Mouse (Mus musculus) hindbrain, embryonic 15.5 days (tissue): Measurements from ENCODE around the gene Utp6. TPM values are rescaled to one million over a fixed set of nuclear protein-coding genes. Genes with fewer than 3 reads are reported as not detected.
A peak's percentile ranks its signal among the peaks of the same experiment; 100 is the strongest.
"Not testable (repeated sequence)": the region's sequence is repeated elsewhere in the genome, so short reads cannot be mapped to it uniquely, and the experiment has no call there.

ENCODE experiments used
- ATAC-seq: fragments of 200-750 bp; cut with Nextera tagmentation; 2 replicates; pipeline ENCODE4 v1.8.0; 2017; ENCODE audit warnings: low read depth, moderate number of reproducible peaks, moderate TSS enrichment; ENCODE audit not compliant: low FRiP score
- H3K27ac ChIP-seq: fragments of 300-500 bp; sonication (generic); replicated peaks from 2 replicates; pipeline ENCODE4 v1.5.1; 2015; ENCODE audit warnings: mild to moderate bottlenecking, inconsistent platforms
- H3K27me3 ChIP-seq: fragments of 300-500 bp; sonication (generic); 2 replicates; pipeline ENCODE4 v1.6.1; 2015; ENCODE audit warnings: control low read depth, inconsistent platforms
- H3K36me3 ChIP-seq: fragments of 300-500 bp; sonication (generic); 2 replicates; pipeline ENCODE4 v1.6.1; 2015; ENCODE audit warnings: control low read depth, inconsistent platforms
- H3K4me1 ChIP-seq: fragments of 300-500 bp; sonication (generic); replicated peaks from 2 replicates; pipeline ENCODE4 v1.6.1; 2015; ENCODE audit warnings: control low read depth, inconsistent platforms
- H3K4me2 ChIP-seq: fragments of 300-500 bp; sonication (generic); 2 replicates; pipeline ENCODE4 v1.6.1; 2015; ENCODE audit warnings: moderate library complexity, mild to moderate bottlenecking, inconsistent platforms
- H3K4me3 ChIP-seq: fragments of 300-500 bp; sonication (generic); 2 replicates; pipeline ENCODE4 v1.5.1; 2015; ENCODE audit warnings: mild to moderate bottlenecking, inconsistent platforms
- H3K9ac ChIP-seq: fragments of 300-500 bp; sonication (generic); 2 replicates; pipeline ENCODE4 v1.6.1; 2015; ENCODE audit warnings: inconsistent platforms
- H3K9me3 ChIP-seq: fragments of 300-500 bp; sonication (generic); 2 replicates; pipeline ENCODE4 v1.6.1; 2016; ENCODE audit warnings: control low read depth, inconsistent platforms
- WGBS: fragments of 180-500 bp; shearing (Covaris S2); methylation state at CpG from one replicate; pipeline ENCODE4 v1.1.7; 2015; 5-methylcytosine and 5-hydroxymethylcytosine counted together
- polyA plus RNA-seq: library from polyadenylated mRNA; unstranded; fragments of >200 nt; fragmentation: Nextera tagmentation; extraction: Ambion mirVana; gene quantifications from 2 replicates; pipeline ENCODE4 v1.2.1, GENCODE M21; 2015

Gene Utp6
- polyA plus RNA-seq = 37.0 and 37.1 TPM in 2 replicates

DNA sequence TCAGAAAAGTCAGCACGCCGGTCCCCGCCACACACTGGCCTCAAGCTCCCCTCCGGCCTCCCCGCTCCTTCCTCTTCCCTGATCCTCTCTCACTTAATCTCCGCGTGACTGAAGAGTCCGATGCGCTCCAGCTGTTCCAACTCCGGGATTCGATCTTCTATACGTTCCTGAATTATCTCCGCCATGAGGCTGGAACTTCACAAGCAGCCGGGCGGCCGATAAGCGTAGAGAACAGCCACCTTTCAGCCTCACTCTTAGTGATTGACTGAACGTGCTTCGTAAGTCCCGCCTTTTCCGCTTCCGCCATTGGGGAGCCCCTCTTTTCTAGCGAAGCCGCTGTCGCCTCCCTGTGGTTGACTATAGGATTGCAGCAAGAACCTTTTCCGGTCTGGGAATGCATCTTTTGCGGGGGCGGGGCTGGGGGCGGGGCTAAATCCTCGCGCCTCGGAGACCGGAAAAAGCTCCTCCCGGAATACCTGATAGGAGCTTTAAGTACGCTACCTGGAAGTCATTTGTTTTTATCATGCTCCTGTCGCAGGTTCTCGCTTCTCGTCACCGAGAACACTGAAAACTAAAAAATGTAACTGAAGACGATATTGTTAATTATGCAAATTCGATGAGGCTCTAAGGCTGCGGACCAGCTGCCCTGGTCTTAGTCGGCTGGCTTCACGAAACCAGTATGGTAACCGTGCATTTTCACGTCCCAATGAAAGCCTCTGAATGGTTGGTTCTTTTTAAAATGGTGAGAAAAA, at the start of gene Utp6:
Gene Utp6, minus strand, starts transcription at position 266 of the 752 bp plus-strand sequence.
- H3K9ac ChIP-seq = peak within 1 kb of the TSS; percentile 55
- ATAC-seq = peak; percentile 96
- H3K4me3 ChIP-seq = peak within 1 kb of the TSS; percentile 68
- H3K4me2 ChIP-seq = peak within 1 kb of the TSS; percentile 76
- H3K9me3 ChIP-seq = no peaks in the 10 kb centered on the region
- under 1% methylated on average over 46 of the region's 46 CpGs for WGBS
- 0 out of 2 replicates have a peak, but pooled peaks cover 2% of the 10 kb centered on the region for H3K27me3 ChIP-seq
- H3K27ac ChIP-seq = peak within 1 kb of the TSS; percentile 59
- peaks cover 18% of the 10 kb centered on the region for H3K36me3 ChIP-seq
- H3K4me1 ChIP-seq = peaks cover 9% of the 10 kb centered on the region

DNA sequence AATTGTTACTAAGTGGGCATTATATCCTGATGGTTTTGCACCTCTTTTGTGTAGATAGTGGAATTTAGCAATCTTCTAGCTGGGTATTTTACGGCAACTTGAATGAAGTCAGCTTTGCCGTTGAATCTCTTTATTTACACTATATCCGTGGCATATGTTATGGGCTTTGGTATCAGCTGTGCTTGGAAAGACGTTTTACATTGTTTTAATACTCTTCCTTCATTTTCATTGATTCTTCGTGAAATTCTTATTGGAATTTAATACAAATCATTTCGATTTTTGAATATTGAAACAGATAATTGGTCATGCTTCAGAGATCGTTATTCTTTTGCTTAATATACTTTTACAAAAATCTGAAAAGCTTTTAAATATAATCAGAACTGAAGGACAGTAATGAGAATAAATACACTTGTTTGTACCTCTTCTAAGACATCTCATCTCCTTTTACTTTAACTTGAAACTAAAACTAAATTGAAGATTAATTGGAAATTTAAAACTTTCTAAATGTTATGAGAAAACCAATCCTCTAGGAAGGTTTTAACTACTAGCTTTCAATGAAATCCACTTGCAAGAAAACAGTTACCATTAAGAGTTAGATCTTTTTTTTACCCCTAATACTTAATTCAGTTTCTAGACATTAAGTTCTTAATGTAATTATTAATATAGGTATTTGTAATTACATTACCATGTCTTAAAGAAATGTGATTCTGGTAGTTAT, 32.2 kb upstream of the Utp6 start:
- peaks cover 7% of the 10 kb centered on the region; the same call in 1 of the 2 replicates for H3K4me1 ChIP-seq
- H3K36me3 ChIP-seq = peaks cover 9% of the 10 kb centered on the region
- 4% methylated on average over 7 of the region's 7 CpGs for WGBS
- H3K9me3 ChIP-seq = no peaks in the 10 kb centered on the region
- peak overlapping the region; percentile 97 for H3K4me3 ChIP-seq
- H3K9ac ChIP-seq = peak overlapping the region; percentile 92
- H3K27ac ChIP-seq = no peak overlapping the region
- H3K4me2 ChIP-seq = peak overlapping the region; percentile 75
- ATAC-seq = no peak
- H3K27me3 ChIP-seq = no peaks in the 10 kb centered on the region

DNA sequence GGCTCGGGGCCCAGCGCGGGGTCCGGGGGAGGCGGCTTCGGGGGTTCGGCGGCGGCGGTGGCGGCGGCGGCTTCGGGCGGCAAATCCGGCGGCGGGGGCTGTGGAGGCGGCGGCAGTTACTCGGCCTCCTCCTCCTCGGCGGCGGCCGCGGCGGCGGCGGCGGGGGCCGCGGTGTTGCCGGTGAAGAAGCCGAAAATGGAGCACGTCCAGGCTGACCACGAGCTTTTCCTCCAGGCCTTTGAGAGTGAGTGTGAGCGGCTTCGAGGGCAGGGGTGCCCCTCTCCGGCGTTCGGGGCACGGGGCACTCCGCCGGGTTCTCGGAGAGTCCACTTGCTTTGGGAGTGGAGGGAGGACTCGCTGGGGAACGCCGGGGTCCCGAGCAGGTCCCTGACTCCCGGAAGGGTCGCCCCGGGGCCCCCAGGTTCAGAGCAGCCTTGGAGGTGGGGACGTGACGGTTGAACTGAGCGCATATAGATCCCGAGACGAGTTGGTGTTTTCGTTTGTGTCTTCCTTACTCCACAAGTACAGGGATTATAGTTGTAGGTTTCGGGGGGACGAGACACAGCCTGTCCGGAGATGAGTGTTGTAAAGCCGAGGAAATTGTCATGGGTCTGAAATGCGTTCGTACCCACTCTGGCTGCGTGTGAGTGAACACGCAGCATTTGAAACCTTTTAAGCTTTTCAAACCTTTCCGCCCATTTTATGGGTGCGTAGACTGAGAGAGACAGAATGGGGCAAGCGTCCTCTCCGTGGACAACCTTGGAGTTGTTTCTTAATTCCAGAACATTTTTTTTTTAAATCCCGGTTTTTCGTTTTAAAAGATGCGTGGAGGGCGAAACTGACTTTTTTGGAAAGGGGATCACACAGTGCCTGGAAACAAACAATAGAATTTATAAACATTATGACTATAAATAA, 31.4 kb upstream of the Utp6 start:
- Histone ChIP-seq H3K4me3 (peak overlapping the region; percentile 97), H3K4me1 (peaks cover 7% of the 10 kb centered on the region; the same call in 1 of the 2 replicates), H3K27ac (peak overlapping the region; percentile 98), H3K27me3 (no peaks in the 10 kb centered on the region), H3K4me2 (peak overlapping the region; percentile 75), H3K36me3 (peaks cover 9% of the 10 kb centered on the region), H3K9me3 (no peaks in the 10 kb centered on the region), H3K9ac (peak overlapping the region; percentile 92)
- WGBS = under 1% methylated on average over 59 of the region's 74 CpGs
- peak; percentile 72 for ATAC-seq

DNA sequence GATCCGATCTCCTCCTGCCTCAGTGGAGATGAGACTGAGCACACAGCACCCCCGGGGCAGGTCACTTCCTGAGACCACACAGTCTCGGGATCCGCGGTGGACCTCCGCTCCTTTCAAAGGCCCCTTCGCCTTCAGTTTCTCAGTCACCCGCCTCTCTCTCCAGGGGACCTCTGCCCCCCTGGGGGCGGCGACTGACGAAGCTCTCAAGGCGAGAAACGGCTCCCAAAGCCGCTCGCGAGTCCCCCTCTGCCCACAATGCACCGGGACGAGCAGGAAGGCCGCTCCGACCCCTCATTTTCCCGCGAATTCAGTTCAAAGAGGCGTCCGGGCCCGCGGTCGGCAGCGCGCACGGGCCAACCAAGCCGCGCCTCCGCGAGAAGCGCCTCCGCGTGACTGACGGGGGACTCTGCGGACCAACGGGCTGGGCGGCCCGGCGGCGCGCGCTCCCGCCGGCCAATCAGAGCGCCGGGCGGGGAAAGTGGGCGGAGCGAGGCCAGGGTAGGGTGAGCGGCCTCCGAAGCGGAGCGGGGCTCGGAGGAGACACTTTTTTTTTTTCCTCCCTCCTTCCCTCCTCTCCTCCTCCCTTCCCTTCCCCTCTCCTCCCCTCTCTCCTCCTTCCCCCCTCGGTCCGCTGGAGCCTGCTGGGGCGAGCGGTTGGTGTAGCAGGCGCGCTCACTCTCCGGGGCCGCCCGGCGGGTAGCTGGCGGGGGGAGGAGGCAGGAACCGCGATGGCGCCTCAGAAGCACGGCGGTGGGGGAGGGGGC, 30.6 kb upstream of the Utp6 start, which contains the start of gene Suz12:
Gene Suz12, plus strand, starts transcription at position 515 of the 764 bp plus-strand sequence.
- under 1% methylated on average over 55 of the region's 74 CpGs for WGBS
- no peaks in the 10 kb centered on the region for H3K9me3 ChIP-seq

GRCm38 (mm10) chr11:79992035-79992591, 29.9 kb upstream of the Utp6 start:
- 0 out of 2 replicates have a peak, but pooled peaks cover 4% of the 10 kb centered on the region for H3K36me3 ChIP-seq
- H3K27ac ChIP-seq = peak overlapping the region; percentile 83
- H3K9ac ChIP-seq = peak overlapping the region; percentile 48
- H3K4me3 ChIP-seq = peak overlapping the region; percentile 97
- H3K27me3 ChIP-seq = no peaks in the 10 kb centered on the region
- H3K9me3 ChIP-seq = no peaks in the 10 kb centered on the region
- WGBS = 29% methylated on average over 20 of the region's 21 CpGs
- peak overlapping the region; percentile 86 for H3K4me2 ChIP-seq
- no peak for ATAC-seq
- peaks cover 7% of the 10 kb centered on the region; the same call in 1 of the 2 replicates for H3K4me1 ChIP-seq

More for the DNA sequence above, 30.6 kb upstream of the Utp6 start, which contains the start of gene Suz12:
- Histone ChIP-seq H3K36me3 (peaks cover 6% of the 10 kb centered on the region; the same call in 1 of the 2 replicates), H3K4me1 (peaks cover 7% of the 10 kb centered on the region; the same call in 1 of the 2 replicates), H3K4me3 (peak within 1 kb of the TSS; percentile 97), H3K27me3 (no peaks in the 10 kb centered on the region), H3K27ac (peak within 1 kb of the TSS; percentile 98), H3K4me2 (peak within 1 kb of the TSS; percentile 86), H3K9ac (peak within 1 kb of the TSS; percentile 92)
- ATAC-seq = peak; percentile 98

GRCm38 (mm10) chr11:79991600-79991999, 29.4 kb upstream of the Utp6 start:
- Histone ChIP-seq H3K36me3 (0 out of 2 replicates have a peak, but pooled peaks cover 4% of the 10 kb centered on the region), H3K9me3 (no peaks in the 10 kb centered on the region), H3K4me3 (no peak overlapping the region), H3K27ac (no peak overlapping the region), H3K4me2 (no peak overlapping the region), H3K4me1 (peaks cover 7% of the 10 kb centered on the region; the same call in 1 of the 2 replicates), H3K9ac (no peak overlapping the region), H3K27me3 (no peaks in the 10 kb centered on the region)
- 94% methylated on average over 5 of the region's 5 CpGs for WGBS
- ATAC-seq = no peak

DNA sequence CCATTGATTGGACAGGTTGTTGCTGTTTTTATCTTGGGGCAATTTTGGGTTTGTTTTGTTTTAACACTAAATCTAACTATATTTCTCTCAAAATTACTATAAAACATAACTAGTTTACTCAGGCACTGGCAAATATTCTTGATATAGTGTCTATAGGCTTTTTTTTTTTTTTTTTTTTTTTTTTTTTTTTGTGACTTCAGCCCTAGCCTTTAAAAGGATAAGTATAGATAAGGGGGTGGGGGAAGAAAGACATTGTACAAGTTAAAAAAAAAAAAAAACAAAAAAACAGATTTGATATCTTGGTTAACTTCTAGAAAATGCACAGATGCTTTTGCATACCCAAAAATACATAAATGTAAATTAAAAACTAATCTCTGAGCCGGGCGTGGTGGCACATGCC, 27.9 kb upstream of the Utp6 start:
- 96% methylated on average over 2 of the region's 2 CpGs for WGBS
- H3K27me3 ChIP-seq = no peaks in the 10 kb centered on the region

DNA sequence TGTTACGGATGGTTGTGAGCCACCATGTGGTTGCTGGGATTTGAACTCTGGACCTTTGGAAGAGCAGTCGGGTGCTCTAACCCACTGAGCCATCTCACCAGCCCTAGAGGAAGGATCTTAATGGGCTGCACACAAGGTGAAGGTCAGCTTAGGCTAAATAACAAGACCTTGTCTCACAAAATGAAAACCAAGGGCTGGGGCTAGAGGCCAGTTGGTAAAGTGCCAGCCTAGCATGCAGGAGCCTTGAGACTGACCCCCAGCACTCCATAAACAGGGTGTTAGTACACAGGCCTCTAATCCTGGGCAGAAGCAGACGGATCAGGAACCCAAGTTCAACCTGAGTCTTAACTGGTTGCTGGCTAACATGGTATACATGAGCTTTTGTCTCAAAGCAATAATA, 25.7 kb upstream of the Utp6 start:
- H3K27ac ChIP-seq = no peak overlapping the region
- no peak overlapping the region for H3K4me3 ChIP-seq
- H3K4me1 ChIP-seq = no peaks in the 10 kb centered on the region
- ATAC-seq = no peak
- H3K36me3 ChIP-seq = no peaks in the 10 kb centered on the region
- H3K9ac ChIP-seq = no peak overlapping the region
- 89% methylated on average over 3 of the region's 3 CpGs for WGBS
- no peak overlapping the region for H3K4me2 ChIP-seq
- no peaks in the 10 kb centered on the region for H3K27me3 ChIP-seq
- H3K9me3 ChIP-seq = no peaks in the 10 kb centered on the region

More for the DNA sequence above, 27.9 kb upstream of the Utp6 start:
- no peak overlapping the region for H3K9ac ChIP-seq
- H3K4me2 ChIP-seq = no peak overlapping the region
- ATAC-seq = no peak
- H3K9me3 ChIP-seq = no peaks in the 10 kb centered on the region
- peaks cover 4% of the 10 kb centered on the region; the same call in 1 of the 2 replicates for H3K4me1 ChIP-seq
- H3K36me3 ChIP-seq = no peaks in the 10 kb centered on the region
- H3K27ac ChIP-seq = no peak overlapping the region
- no peak overlapping the region for H3K4me3 ChIP-seq

DNA sequence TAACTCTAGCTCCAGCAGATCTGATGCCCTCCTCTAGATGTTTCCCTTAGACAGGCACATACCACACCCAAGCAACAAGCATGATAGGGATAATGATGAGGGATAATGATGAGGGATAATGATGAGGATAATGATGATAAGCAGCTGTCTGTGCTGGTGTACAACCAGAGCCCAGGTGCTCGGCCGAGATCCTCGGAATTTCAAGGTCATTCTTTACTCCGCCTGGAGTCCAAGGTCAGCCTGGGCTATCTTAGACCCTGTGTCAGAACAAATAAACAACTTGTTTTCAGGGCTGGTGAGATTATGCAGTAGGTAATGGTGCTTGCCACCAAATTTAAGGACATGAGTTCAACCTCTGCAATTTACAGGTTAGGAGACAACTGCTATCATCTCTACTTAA, 24.7 kb upstream of the Utp6 start:
- H3K27me3 ChIP-seq = no peaks in the 10 kb centered on the region
- no peaks in the 10 kb centered on the region for H3K36me3 ChIP-seq
- no peaks in the 10 kb centered on the region for H3K9me3 ChIP-seq
- WGBS = 93% methylated on average over 4 of the region's 4 CpGs
- no peak overlapping the region for H3K4me2 ChIP-seq
- H3K27ac ChIP-seq = no peak overlapping the region
- no peak for ATAC-seq
- H3K4me1 ChIP-seq = no peaks in the 10 kb centered on the region
- H3K9ac ChIP-seq = no peak overlapping the region
- H3K4me3 ChIP-seq = no peak overlapping the region

DNA sequence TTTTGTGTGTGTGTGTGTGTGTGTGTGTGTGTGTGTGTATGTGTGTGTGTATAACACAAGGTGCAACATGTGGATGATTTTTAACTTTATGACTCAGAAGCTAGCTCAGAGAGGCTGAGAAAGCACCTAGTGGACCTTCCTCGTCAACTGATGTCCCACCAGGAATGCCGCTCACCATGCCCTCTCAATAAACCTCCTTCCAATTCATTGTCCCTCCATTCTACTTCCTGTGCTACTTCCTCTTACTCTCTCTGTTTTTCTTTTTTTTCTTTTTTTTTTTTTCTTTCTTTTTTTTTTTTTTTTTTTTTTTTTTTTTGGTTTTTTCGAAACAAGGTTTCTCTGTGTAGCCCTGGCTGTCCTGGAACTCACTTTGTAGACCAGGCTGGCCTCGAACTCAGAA, 15.6 kb upstream of the Utp6 start:
- ATAC-seq, H3K4me2 ChIP-seq, H3K4me3 ChIP-seq, H3K9ac ChIP-seq, H3K27me3 ChIP-seq, H3K36me3 ChIP-seq, H3K27ac ChIP-seq, H3K9me3 ChIP-seq: not testable (repeated sequence)
- 94% methylated on average over 3 of the region's 4 CpGs for WGBS
- peaks cover 19% of the 10 kb centered on the region for H3K4me1 ChIP-seq
